Mouse (Mus musculus): Measurements from ENCODE around the gene Spef1. TPM values are rescaled to one million over a fixed set of nuclear protein-coding genes. Genes with fewer than 3 reads are reported as not detected.

The Spef1 gene
- polyA plus RNA-seq, 1 experiment, result 13.1 TPM

- no peak for TF ChIP-seq CTCF (IDR thresholded peaks at IDR 0.05; ENCODE audit: control insufficient read depth, insufficient read depth, insufficient replicate concordance, low read depth, low read length)
- Histone ChIP-seq H3K36me3 (ENCODE audit: control insufficient read depth, insufficient read depth, low read length) (no peaks in the 10 kb centered on the region), H3K27me3 (ENCODE audit: control insufficient read depth, insufficient read depth, low read length) (no peaks in the 10 kb centered on the region), H3K4me1 (ENCODE audit: control insufficient read depth, insufficient read depth, low read length) (no peaks in the 10 kb centered on the region; the same call in none of the 2 replicates), H3K27ac (ENCODE audit: control insufficient read depth, insufficient read depth, low read depth, low read length) (peak overlapping the region; percentile 72), H3K4me3 (ENCODE audit: control insufficient read depth, low read depth, low read length) (no peak overlapping the region)
Measured at GRCm38 (mm10) chr2:131204410-131204981, 17.4 kb upstream of the Spef1 start.

- TF ChIP-seq POLR2A (IDR thresholded peaks at IDR 0.05; ENCODE audit: control insufficient read depth, low read depth, low read length), result no peak
- no peak for TF ChIP-seq CTCF (IDR thresholded peaks at IDR 0.05; ENCODE audit: control insufficient read depth, insufficient read depth, insufficient replicate concordance, low read depth, low read length)
- no peaks in the 10 kb centered on the region for H3K27me3 ChIP-seq (ENCODE audit: control insufficient read depth, insufficient read depth, low read length)
Measured at GRCm38 (mm10) chr2:131203816-131204409, 16.8 kb upstream of the Spef1 start.

GRCm38 (mm10) chr2:131201262-131201661, 14.2 kb upstream of the Spef1 start:
- H3K4me3 ChIP-seq (ENCODE audit: control insufficient read depth, low read depth, low read length), result no peak overlapping the region
- H3K27ac ChIP-seq (ENCODE audit: control insufficient read depth, insufficient read depth, low read depth, low read length), result no peak overlapping the region
- TF ChIP-seq CTCF (IDR thresholded peaks at IDR 0.05; ENCODE audit: control insufficient read depth, insufficient read depth, insufficient replicate concordance, low read depth, low read length) (no peak), POLR2A (IDR thresholded peaks at IDR 0.05; ENCODE audit: control insufficient read depth, low read depth, low read length) (no peak)
- H3K4me1 ChIP-seq (ENCODE audit: control insufficient read depth, insufficient read depth, low read length), result no peaks in the 10 kb centered on the region
- no peaks in the 10 kb centered on the region for H3K36me3 ChIP-seq (ENCODE audit: control insufficient read depth, insufficient read depth, low read length)
- no peaks in the 10 kb centered on the region for H3K27me3 ChIP-seq (ENCODE audit: control insufficient read depth, insufficient read depth, low read length)

More at GRCm38 (mm10) chr2:131203816-131204409, 16.8 kb upstream of the Spef1 start:
- H3K4me1 ChIP-seq (ENCODE audit: control insufficient read depth, insufficient read depth, low read length), result no peaks in the 10 kb centered on the region
- no peaks in the 10 kb centered on the region for H3K36me3 ChIP-seq (ENCODE audit: control insufficient read depth, insufficient read depth, low read length)
- H3K27ac ChIP-seq (ENCODE audit: control insufficient read depth, insufficient read depth, low read depth, low read length), result no peak overlapping the region
- no peak overlapping the region for H3K4me3 ChIP-seq (ENCODE audit: control insufficient read depth, low read depth, low read length)

- no peaks in the 10 kb centered on the region for H3K27me3 ChIP-seq (ENCODE audit: control insufficient read depth, insufficient read depth, low read length)
- no peaks in the 10 kb centered on the region for H3K36me3 ChIP-seq (ENCODE audit: control insufficient read depth, insufficient read depth, low read length)
- TF ChIP-seq POLR2A (IDR thresholded peaks at IDR 0.05; ENCODE audit: control insufficient read depth, low read depth, low read length) (no peak), CTCF (IDR thresholded peaks at IDR 0.05; ENCODE audit: control insufficient read depth, insufficient read depth, insufficient replicate concordance, low read depth, low read length) (no peak)
- H3K4me3 ChIP-seq (ENCODE audit: control insufficient read depth, low read depth, low read length), result no peak overlapping the region
- H3K27ac ChIP-seq (ENCODE audit: control insufficient read depth, insufficient read depth, low read depth, low read length), result no peak overlapping the region
- H3K4me1 ChIP-seq (ENCODE audit: control insufficient read depth, insufficient read depth, low read length), result no peaks in the 10 kb centered on the region
Measured at GRCm38 (mm10) chr2:131200710-131201109, 13.6 kb upstream of the Spef1 start.

- H3K4me1 ChIP-seq (ENCODE audit: control insufficient read depth, insufficient read depth, low read length), result no peaks in the 10 kb centered on the region
- H3K36me3 ChIP-seq (ENCODE audit: control insufficient read depth, insufficient read depth, low read length), result no peaks in the 10 kb centered on the region
- no peak overlapping the region for H3K4me3 ChIP-seq (ENCODE audit: control insufficient read depth, low read depth, low read length)
- TF ChIP-seq POLR2A (IDR thresholded peaks at IDR 0.05; ENCODE audit: control insufficient read depth, low read depth, low read length), result no peak
- TF ChIP-seq CTCF (IDR thresholded peaks at IDR 0.05; ENCODE audit: control insufficient read depth, insufficient read depth, insufficient replicate concordance, low read depth, low read length), result no peak
- H3K27me3 ChIP-seq (ENCODE audit: control insufficient read depth, insufficient read depth, low read length), result no peaks in the 10 kb centered on the region
- no peak overlapping the region for H3K27ac ChIP-seq (ENCODE audit: control insufficient read depth, insufficient read depth, low read depth, low read length)
Measured at GRCm38 (mm10) chr2:131196606-131197316, 9.7 kb upstream of the Spef1 start.

- Histone ChIP-seq H3K4me3 (ENCODE audit: control insufficient read depth, low read depth, low read length) (no peak overlapping the region), H3K27me3 (ENCODE audit: control insufficient read depth, insufficient read depth, low read length) (no peaks in the 10 kb centered on the region), H3K4me1 (ENCODE audit: control insufficient read depth, insufficient read depth, low read length) (peaks cover 10% of the 10 kb centered on the region), H3K36me3 (ENCODE audit: control insufficient read depth, insufficient read depth, low read length) (no peaks in the 10 kb centered on the region), H3K27ac (ENCODE audit: control insufficient read depth, insufficient read depth, low read depth, low read length) (no peak overlapping the region)
- TF ChIP-seq POLR2A (IDR thresholded peaks at IDR 0.05; ENCODE audit: control insufficient read depth, low read depth, low read length) (no peak), CTCF (IDR thresholded peaks at IDR 0.05; ENCODE audit: control insufficient read depth, insufficient read depth, insufficient replicate concordance, low read depth, low read length) (no peak)
Measured at GRCm38 (mm10) chr2:131191005-131191390, 3.9 kb upstream of the Spef1 start.

- Histone ChIP-seq H3K27ac (ENCODE audit: control insufficient read depth, insufficient read depth, low read depth, low read length) (no peak overlapping the region), H3K27me3 (ENCODE audit: control insufficient read depth, insufficient read depth, low read length) (no peaks in the 10 kb centered on the region), H3K4me1 (ENCODE audit: control insufficient read depth, insufficient read depth, low read length) (peaks cover 10% of the 10 kb centered on the region), H3K36me3 (ENCODE audit: control insufficient read depth, insufficient read depth, low read length) (no peaks in the 10 kb centered on the region), H3K4me3 (ENCODE audit: control insufficient read depth, low read depth, low read length) (no peak overlapping the region)
- TF ChIP-seq CTCF (IDR thresholded peaks at IDR 0.05; ENCODE audit: control insufficient read depth, insufficient read depth, insufficient replicate concordance, low read depth, low read length), result no peak
- no peak for TF ChIP-seq POLR2A (IDR thresholded peaks at IDR 0.05; ENCODE audit: control insufficient read depth, low read depth, low read length)
Measured at GRCm38 (mm10) chr2:131190344-131191004, 3.4 kb upstream of the Spef1 start.

Data from testis, adult 2 months (tissue).